Mouse (Mus musculus) forebrain, embryonic 16.5 days (tissue): ENCODE data around the gene Hist1h2ad. TPM values are rescaled to one million over a fixed set of nuclear protein-coding genes. Genes with fewer than 3 reads are reported as not detected.
"Not testable (repeated sequence)": the region's sequence is repeated elsewhere in the genome, so short reads cannot be mapped to it uniquely, and the experiment has no call there.

ENCODE experiments used
- ATAC-seq: fragments of 200-750 bp; cut with Nextera tagmentation; 2 replicates; pipeline ENCODE4 v1.8.0; 2017; ENCODE audit warnings: mild to moderate bottlenecking, moderate library complexity
- H3K27ac ChIP-seq: fragments of 300-500 bp; sonication (generic); 2 replicates; pipeline ENCODE4 v1.5.1; 2014; ENCODE audit warnings: low read length, control low read depth
- H3K27me3 ChIP-seq: fragments of 300-500 bp; sonication (generic); replicated peaks from 2 replicates; pipeline ENCODE4 v1.6.1; 2014; ENCODE audit warnings: low read length; ENCODE audit not compliant: control insufficient read depth, insufficient read depth
- H3K36me3 ChIP-seq: fragments of 300-500 bp; sonication (generic); 2 replicates; pipeline ENCODE4 v1.6.1; 2014; ENCODE audit not compliant: control insufficient read depth, insufficient read depth
- H3K4me1 ChIP-seq: fragments of 300-500 bp; sonication (generic); replicated peaks from 2 replicates; pipeline ENCODE4 v1.6.1; 2014; ENCODE audit warnings: low read length; ENCODE audit not compliant: control insufficient read depth, insufficient read depth
- H3K4me2 ChIP-seq: fragments of 300-500 bp; sonication (generic); 2 replicates; pipeline ENCODE4 v1.6.1; 2014; ENCODE audit warnings: mild to moderate bottlenecking, low read length, control low read depth
- H3K4me3 ChIP-seq: fragments of 300-500 bp; sonication (generic); replicated peaks from 2 replicates; pipeline ENCODE4 v1.5.1; 2014; ENCODE audit warnings: mild to moderate bottlenecking, low read length, control low read depth
- H3K9ac ChIP-seq: fragments of 300-500 bp; sonication (generic); replicated peaks from 2 replicates; pipeline ENCODE4 v1.6.1; 2014; ENCODE audit warnings: low read depth, low read length, control low read depth
- H3K9me3 ChIP-seq: fragments of 300-500 bp; sonication (generic); 2 replicates; pipeline ENCODE4 v1.6.1; 2016; ENCODE audit warnings: low read length; ENCODE audit not compliant: control insufficient read depth
- WGBS: fragments of 180-500 bp; shearing (Covaris S2); extraction: QIAGEN DNeasy Blood & Tissue Kit; methylation state at CpG from one replicate; pipeline ENCODE4 v1.1.7; 2014; 5-methylcytosine and 5-hydroxymethylcytosine counted together
- polyA plus RNA-seq: library from polyadenylated mRNA; unstranded; fragments of >200 nt; fragmentation: Nextera tagmentation; extraction: Ambion mirVana; gene quantifications from 2 replicates; pipeline ENCODE4 v1.2.1, GENCODE M21; 2015

Gene Hist1h2ad
- polyA plus RNA-seq, 1 experiment from 2014 or later = 1.2 TPM

DNA sequence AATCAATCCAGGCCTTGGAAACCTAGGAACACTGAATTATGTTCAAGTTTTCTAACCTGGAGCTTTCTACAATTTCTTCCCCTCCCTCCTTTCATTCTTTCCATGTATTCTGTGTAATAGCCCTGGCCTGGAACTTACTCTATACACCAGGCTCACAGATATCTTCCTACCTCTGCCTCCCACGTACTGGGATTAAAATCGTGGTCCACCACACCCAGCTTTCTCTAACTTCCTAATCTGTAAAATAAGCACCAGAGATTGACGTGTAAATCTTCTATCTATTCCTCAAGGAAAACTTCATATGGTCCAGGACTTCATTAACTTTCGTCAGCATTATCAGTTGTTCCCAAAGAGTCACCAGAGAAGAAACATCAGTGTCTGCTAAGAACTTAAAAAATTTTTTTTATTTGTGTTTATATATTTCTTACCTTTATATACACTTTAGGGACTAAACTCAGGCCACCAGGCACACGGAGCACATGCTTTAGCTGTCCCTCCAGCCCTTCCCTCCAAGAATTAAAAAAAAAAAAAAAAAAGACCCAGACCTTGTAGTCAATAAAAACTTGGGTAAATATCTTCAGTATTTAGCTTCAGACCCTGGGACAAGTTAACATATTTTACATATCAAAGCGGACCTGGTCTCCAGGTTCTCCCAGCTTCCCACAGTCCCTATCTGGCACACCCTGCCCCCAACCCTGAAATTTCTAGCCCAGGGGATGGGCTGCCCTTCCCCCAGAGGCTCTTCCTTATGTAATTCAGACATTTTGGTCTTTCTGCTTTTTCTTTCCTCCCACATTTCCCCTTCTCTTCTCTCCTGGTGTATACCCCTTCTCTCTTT is 8.3 kb downstream of the Hist1h2ad start:
- 8% methylated on average over 6 of the region's 6 CpGs for WGBS

DNA sequence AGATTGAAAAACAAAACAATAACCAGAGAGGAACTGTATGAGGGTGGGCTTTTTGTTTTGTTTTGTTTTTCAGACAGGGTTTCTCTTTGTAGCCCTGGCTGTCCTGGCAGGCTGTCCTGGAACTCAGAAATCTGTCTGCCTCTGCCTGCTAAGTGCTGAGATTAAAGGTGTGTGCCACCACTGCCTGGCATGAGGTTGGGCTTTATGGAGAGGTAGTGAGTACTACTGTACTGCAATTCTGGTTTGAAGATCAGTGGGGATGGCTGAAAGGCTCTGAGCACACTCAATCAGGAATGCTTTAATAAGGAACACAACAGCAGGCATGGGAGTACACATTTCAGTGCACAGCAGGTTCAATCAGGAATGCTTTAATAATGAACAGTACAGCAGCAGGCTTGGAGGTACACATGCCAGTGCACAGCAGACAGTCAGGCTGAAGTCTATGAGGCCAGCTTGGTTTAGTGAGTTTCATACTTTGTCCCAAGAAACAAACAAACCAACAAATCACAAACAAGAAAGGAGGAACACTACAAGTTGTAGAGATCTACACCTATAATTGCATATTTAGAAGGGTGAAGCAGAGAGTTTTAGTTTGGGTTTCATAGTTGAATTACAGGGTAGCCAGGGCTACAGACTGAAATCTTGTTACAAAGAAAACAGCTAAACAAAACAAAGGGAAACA is 9.3 kb downstream of the Hist1h2ad start:
- no peak for ATAC-seq
- no peaks in the 10 kb centered on the region for H3K27me3 ChIP-seq
- H3K4me1 ChIP-seq = peaks cover 33% of the 10 kb centered on the region
- H3K4me3 ChIP-seq = no peak overlapping the region
- no peaks in the 10 kb centered on the region for H3K36me3 ChIP-seq
- H3K9ac ChIP-seq = no peak overlapping the region
- no peak overlapping the region for H3K4me2 ChIP-seq
- H3K9me3 ChIP-seq = no peaks in the 10 kb centered on the region
- H3K27ac ChIP-seq = peak overlapping the region; percentile 3; the same call in 1 of the 2 replicates

More for the DNA sequence above, 8.3 kb downstream of the Hist1h2ad start:
- peak overlapping the region; percentile 67 for H3K9ac ChIP-seq
- H3K27ac ChIP-seq = peak overlapping the region; percentile 80
- no peaks in the 10 kb centered on the region for H3K36me3 ChIP-seq
- H3K27me3 ChIP-seq = no peaks in the 10 kb centered on the region
- H3K4me3 ChIP-seq = peak overlapping the region; percentile 61
- H3K9me3 ChIP-seq = no peaks in the 10 kb centered on the region
- ATAC-seq = no peak
- peaks cover 33% of the 10 kb centered on the region for H3K4me1 ChIP-seq
- H3K4me2 ChIP-seq = peak overlapping the region; percentile 96

DNA sequence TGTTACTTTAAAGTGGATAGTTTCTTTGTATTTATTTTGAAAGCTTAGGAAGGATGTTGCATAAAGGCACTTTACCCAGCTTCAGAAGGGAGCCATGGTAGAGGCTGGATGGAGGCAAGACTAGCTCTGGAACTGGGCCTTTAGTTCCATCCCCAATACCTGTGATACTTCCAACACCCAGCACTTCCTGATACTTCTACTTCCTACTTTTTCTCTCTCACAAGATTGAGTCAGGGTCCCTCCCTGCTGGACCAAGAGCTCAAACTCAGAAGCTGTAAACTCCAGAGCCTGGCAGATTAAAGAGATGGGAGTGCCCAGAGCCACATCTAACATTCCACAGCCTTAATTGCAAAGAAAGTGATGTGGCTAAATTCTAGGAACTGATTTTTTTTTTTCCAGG is 10.2 kb downstream of the Hist1h2ad start:
- Histone ChIP-seq H3K9me3 (no peaks in the 10 kb centered on the region), H3K4me1 (peaks cover 33% of the 10 kb centered on the region), H3K9ac (peak overlapping the region; percentile 67), H3K27me3 (no peaks in the 10 kb centered on the region), H3K4me3 (peak overlapping the region; percentile 49), H3K36me3 (no peaks in the 10 kb centered on the region), H3K27ac (peak overlapping the region; percentile 98), H3K4me2 (peak overlapping the region; percentile 60)
- ATAC-seq = no peak

DNA sequence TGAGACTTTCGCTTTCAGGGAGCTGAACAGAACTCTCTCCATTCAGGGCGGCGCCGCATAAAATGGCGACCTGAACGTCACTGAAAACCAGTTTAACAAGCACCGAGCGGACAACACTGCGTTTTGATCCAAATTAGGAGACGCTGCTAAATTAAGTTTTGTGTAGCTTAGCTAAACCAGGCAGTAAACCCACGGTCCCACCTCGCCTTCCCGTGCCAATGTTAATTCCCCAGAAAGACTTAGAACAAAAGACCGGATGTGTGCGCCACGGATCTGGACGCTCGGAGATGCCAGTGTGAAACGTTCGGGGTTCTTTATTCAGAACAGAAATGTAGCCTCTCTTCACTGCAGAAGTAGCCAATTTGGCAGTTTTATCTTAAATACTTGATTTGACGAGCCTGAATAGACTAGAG is 10.9 kb downstream of the Hist1h2ad start:
- Histone ChIP-seq H3K9ac (peak overlapping the region; percentile 67), H3K36me3 (no peaks in the 10 kb centered on the region), H3K4me1 (peaks cover 33% of the 10 kb centered on the region), H3K27ac (peak overlapping the region; percentile 98), H3K4me2 (peak overlapping the region; percentile 60), H3K4me3 (peak overlapping the region; percentile 49), H3K27me3 (no peaks in the 10 kb centered on the region), H3K9me3 (no peaks in the 10 kb centered on the region)
- WGBS = 0% methylated on average over 21 of the region's 21 CpGs
- ATAC-seq = peak; percentile 11

DNA sequence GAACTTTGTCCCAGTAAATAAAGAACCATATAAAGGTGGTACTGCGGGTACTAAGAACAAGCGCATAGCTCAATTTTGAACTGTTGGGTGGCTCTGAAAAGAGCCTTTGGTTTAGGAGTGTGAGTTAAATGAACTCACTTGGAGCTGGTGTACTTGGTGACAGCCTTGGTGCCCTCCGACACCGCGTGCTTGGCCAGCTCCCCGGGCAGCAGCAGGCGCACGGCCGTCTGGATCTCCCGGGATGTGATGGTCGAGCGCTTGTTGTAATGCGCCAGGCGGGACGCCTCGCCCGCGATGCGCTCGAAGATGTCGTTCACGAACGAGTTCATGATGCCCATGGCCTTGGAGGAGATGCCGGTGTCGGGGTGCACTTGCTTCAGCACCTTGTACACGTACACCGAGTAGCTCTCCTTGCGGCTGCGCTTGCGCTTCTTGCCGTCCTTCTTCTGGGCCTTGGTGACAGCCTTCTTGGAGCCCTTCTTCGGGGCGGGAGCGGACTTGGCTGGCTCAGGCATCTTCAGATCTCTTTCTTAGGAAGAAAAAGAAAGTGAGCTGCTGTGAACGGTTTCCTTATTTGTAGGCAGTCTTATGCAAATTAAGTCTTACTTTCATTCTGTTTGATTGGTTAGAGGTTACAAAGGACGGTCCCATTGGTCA is 11.4 kb downstream of the Hist1h2ad start:
- Histone ChIP-seq H3K9ac (peak overlapping the region; percentile 67), H3K4me1 (peaks cover 33% of the 10 kb centered on the region), H3K4me3 (peak overlapping the region; percentile 49), H3K27ac (peak overlapping the region; percentile 98), H3K4me2 (peak overlapping the region; percentile 60)
- H3K27me3 ChIP-seq, H3K36me3 ChIP-seq, H3K9me3 ChIP-seq: not testable (repeated sequence)
- under 1% methylated on average over 30 of the region's 36 CpGs for WGBS
- peak; percentile 87 for ATAC-seq

DNA sequence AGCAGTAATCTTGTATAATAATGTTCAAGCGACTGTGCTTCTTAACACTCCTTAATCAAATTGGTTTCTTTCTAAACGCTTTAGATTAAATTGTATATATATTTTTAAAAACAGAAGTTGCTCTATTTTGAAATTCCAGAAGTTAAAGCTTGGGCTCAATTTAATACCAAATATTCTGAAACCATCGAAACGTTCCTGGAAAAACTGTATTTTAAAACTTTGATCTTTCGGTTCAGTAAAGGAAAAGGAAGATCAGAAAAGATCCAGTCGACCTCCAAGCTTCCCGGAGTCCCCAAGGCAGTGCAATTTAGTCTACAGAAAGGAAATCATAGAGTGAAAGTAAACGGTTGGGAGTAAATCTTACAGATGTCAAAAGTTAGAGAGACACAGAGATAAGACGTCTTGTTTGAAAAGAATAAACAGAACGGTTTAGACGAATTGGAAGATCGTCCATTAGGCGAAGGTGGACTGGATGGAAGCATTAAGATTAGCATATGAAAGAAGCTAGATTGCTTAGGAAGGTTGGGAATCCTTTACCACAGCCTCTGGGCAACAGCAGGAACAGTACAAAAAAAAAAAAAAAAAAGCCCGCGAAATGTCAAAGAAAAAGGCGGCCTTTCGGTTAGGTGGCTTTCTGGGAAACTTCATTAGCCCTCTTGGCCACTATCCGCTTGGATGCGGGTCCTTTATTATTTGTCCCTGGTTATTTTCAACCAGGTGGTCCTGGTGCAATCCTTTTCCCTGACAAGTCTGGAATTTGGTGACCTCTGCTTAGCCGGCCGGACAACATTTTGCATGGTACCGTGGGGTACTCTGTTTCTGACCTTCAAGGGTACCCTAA is 12.1 kb downstream of the Hist1h2ad start:
- Histone ChIP-seq H3K9ac (peak overlapping the region; percentile 52), H3K36me3 (no peaks in the 10 kb centered on the region), H3K9me3 (no peaks in the 10 kb centered on the region), H3K4me1 (peaks cover 33% of the 10 kb centered on the region), H3K27ac (peak overlapping the region; percentile 93), H3K27me3 (no peaks in the 10 kb centered on the region), H3K4me2 (peak overlapping the region; percentile 77), H3K4me3 (peak overlapping the region; percentile 39)
- under 1% methylated on average over 22 of the region's 22 CpGs for WGBS
- no peak for ATAC-seq

DNA sequence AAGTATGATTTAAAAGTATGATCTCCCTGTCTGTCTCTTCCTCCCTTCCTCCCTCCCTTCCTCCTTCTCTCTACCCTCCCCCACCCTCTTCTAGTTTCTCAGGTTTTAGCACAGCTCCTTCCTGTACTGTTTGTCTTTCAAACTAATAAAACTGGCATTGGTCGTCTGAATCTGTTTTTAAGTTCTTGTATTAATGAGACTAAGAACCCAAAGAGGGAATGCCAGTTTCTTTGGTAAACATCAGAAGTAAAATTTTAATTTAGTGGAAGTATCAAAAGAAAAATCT is 12.7 kb downstream of the Hist1h2ad start:
- 3% methylated on average over 1 of the region's 1 CpGs for WGBS
- H3K27ac ChIP-seq = peak overlapping the region; percentile 93
- peak overlapping the region; percentile 77 for H3K4me2 ChIP-seq
- no peak for ATAC-seq
- peak overlapping the region; percentile 39 for H3K4me3 ChIP-seq
- peaks cover 32% of the 10 kb centered on the region for H3K4me1 ChIP-seq
- H3K9me3 ChIP-seq = no peaks in the 10 kb centered on the region
- no peaks in the 10 kb centered on the region for H3K27me3 ChIP-seq
- peak overlapping the region; percentile 52 for H3K9ac ChIP-seq
- no peaks in the 10 kb centered on the region for H3K36me3 ChIP-seq

DNA sequence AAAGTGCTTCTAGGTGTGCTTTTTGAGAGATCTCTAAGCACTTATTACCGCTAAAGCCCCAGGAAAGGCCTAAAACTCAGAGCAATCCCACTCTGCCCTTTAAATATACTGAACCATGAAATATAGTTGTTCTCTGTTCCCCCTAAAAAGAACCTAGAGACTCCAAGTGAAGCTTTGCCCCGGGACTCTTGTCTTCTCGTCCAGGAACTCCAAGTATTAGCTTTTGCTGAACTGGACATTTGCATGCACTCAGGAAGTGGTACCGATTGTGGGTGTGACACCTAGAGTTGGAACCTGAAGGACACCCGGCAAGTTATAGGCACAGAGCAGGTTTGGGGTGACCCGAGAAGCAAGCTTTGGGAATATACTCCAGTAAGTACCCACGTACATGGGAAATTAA is 17.0 kb downstream of the Hist1h2ad start:
- H3K9ac ChIP-seq = no peak overlapping the region
- ATAC-seq = no peak
- H3K4me1 ChIP-seq = peaks cover 7% of the 10 kb centered on the region
- no peaks in the 10 kb centered on the region for H3K27me3 ChIP-seq
- H3K27ac ChIP-seq = no peak overlapping the region
- H3K4me2 ChIP-seq = no peak overlapping the region
- 94% methylated on average over 7 of the region's 7 CpGs for WGBS
- H3K4me3 ChIP-seq = no peak overlapping the region
- no peaks in the 10 kb centered on the region for H3K9me3 ChIP-seq
- no peaks in the 10 kb centered on the region for H3K36me3 ChIP-seq

DNA sequence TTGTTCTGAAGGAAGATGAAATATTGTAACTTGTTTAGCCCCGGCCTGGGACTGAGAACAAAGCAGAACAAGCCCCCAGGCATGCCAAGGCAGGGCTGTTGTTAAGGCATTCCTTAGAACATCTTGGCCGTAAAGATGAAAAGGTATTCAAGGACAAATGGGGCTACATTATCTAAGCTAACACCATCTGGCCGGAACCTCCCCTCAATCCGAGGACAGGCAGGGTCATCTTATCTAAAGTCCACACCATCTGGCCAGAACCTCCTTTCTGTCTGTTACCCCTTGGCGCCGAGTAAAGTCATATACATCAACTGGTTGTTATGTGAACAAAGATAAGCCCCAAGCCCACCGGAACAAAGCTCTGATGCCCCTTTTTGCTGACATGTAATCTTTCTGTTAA is 17.7 kb downstream of the Hist1h2ad start:
- 95% methylated on average over 7 of the region's 7 CpGs for WGBS
- H3K36me3 ChIP-seq, H3K4me1 ChIP-seq, H3K9me3 ChIP-seq, H3K9ac ChIP-seq, H3K4me2 ChIP-seq, H3K27ac ChIP-seq, H3K27me3 ChIP-seq, H3K4me3 ChIP-seq, ATAC-seq: not testable (repeated sequence)
